Mouse (Mus musculus): ENCODE measurements around the gene Agbl4. TPM values are rescaled to one million over a fixed set of nuclear protein-coding genes. Genes with fewer than 3 reads are reported as not detected.

The Agbl4 gene
- polyA plus RNA-seq, 1 experiment from 2014 or later: 3.4 TPM

GRCm38 (mm10) chr4:111471726-111472125 lies 1074.3 kb downstream of the Agbl4 start:
- H3K4me2 ChIP-seq (ENCODE audit: low read depth, low read length): no peak overlapping the region
- H3K4me1 ChIP-seq (ENCODE audit: control insufficient read depth, insufficient read depth, low read length): peaks cover 5% of the 10 kb centered on the region; the same call in 1 of the 2 replicates
- H3K4me3 ChIP-seq (ENCODE audit: low read depth, low read length): no peak overlapping the region
- WGBS: 40% methylated on average over 3 of the region's 3 CpGs
- no peak for ATAC-seq (ENCODE audit: low read depth)
- H3K9me3 ChIP-seq (ENCODE audit: control insufficient read depth, low read length): no peaks in the 10 kb centered on the region
- H3K9ac ChIP-seq (replicated peaks; ENCODE audit: low read depth, low read length): no peak overlapping the region
- no peak overlapping the region for H3K27ac ChIP-seq (ENCODE audit: low read depth, low read length)
- H3K27me3 ChIP-seq (ENCODE audit: control insufficient read depth, insufficient read depth, low read length): no peaks in the 10 kb centered on the region
- no peaks in the 10 kb centered on the region for H3K36me3 ChIP-seq (ENCODE audit: control insufficient read depth, insufficient read depth, low read length)

- ATAC-seq (ENCODE audit: low read depth): no peak
- peaks cover 5% of the 10 kb centered on the region; the same call in 1 of the 2 replicates for H3K4me1 ChIP-seq (ENCODE audit: control insufficient read depth, insufficient read depth, low read length)
- no peak overlapping the region for H3K4me3 ChIP-seq (ENCODE audit: low read depth, low read length)
- no peak overlapping the region for H3K27ac ChIP-seq (ENCODE audit: low read depth, low read length)
- no peak overlapping the region for H3K4me2 ChIP-seq (ENCODE audit: low read depth, low read length)
- no peaks in the 10 kb centered on the region for H3K9me3 ChIP-seq (ENCODE audit: control insufficient read depth, low read length)
- WGBS: 42% methylated on average over 3 of the region's 3 CpGs
- no peaks in the 10 kb centered on the region for H3K36me3 ChIP-seq (ENCODE audit: control insufficient read depth, insufficient read depth, low read length)
- no peaks in the 10 kb centered on the region for H3K27me3 ChIP-seq (ENCODE audit: control insufficient read depth, insufficient read depth, low read length)
- no peak overlapping the region for H3K9ac ChIP-seq (replicated peaks; ENCODE audit: low read depth, low read length)
Measured at GRCm38 (mm10) chr4:111472511-111472910, 1075.0 kb downstream of the Agbl4 start.

GRCm38 (mm10) chr4:111473014-111473413 lies 1075.6 kb downstream of the Agbl4 start:
- H3K9me3 ChIP-seq (ENCODE audit: control insufficient read depth, low read length): no peaks in the 10 kb centered on the region
- no peak overlapping the region for H3K9ac ChIP-seq (replicated peaks; ENCODE audit: low read depth, low read length)
- 65% methylated on average over 1 of the region's 1 CpGs for WGBS
- no peaks in the 10 kb centered on the region for H3K36me3 ChIP-seq (ENCODE audit: control insufficient read depth, insufficient read depth, low read length)
- H3K4me2 ChIP-seq (ENCODE audit: low read depth, low read length): no peak overlapping the region
- H3K27me3 ChIP-seq (ENCODE audit: control insufficient read depth, insufficient read depth, low read length): no peaks in the 10 kb centered on the region
- H3K4me3 ChIP-seq (ENCODE audit: low read depth, low read length): no peak overlapping the region
- no peak for ATAC-seq (ENCODE audit: low read depth)
- H3K27ac ChIP-seq (ENCODE audit: low read depth, low read length): no peak overlapping the region
- peaks cover 5% of the 10 kb centered on the region; the same call in 1 of the 2 replicates for H3K4me1 ChIP-seq (ENCODE audit: control insufficient read depth, insufficient read depth, low read length)

GRCm38 (mm10) chr4:111475374-111475971 lies 1078.0 kb downstream of the Agbl4 start:
- no peaks in the 10 kb centered on the region for H3K36me3 ChIP-seq (ENCODE audit: control insufficient read depth, insufficient read depth, low read length)
- H3K27me3 ChIP-seq (ENCODE audit: control insufficient read depth, insufficient read depth, low read length): no peaks in the 10 kb centered on the region
- peak; percentile 74 for ATAC-seq (ENCODE audit: low read depth)
- no peaks in the 10 kb centered on the region for H3K9me3 ChIP-seq (ENCODE audit: control insufficient read depth, low read length)
- H3K4me3 ChIP-seq (ENCODE audit: low read depth, low read length): no peak overlapping the region
- 46% methylated on average over 10 of the region's 10 CpGs for WGBS
- no peak overlapping the region for H3K27ac ChIP-seq (ENCODE audit: low read depth, low read length)
- H3K4me1 ChIP-seq (ENCODE audit: control insufficient read depth, insufficient read depth, low read length): peaks cover 5% of the 10 kb centered on the region; the same call in 1 of the 2 replicates
- H3K4me2 ChIP-seq (ENCODE audit: low read depth, low read length): no peak overlapping the region
- no peak overlapping the region for H3K9ac ChIP-seq (replicated peaks; ENCODE audit: low read depth, low read length)

GRCm38 (mm10) chr4:111477507-111477906 lies 1080.0 kb downstream of the Agbl4 start:
- no peak for ATAC-seq (ENCODE audit: low read depth)
- no peak overlapping the region for H3K27ac ChIP-seq (ENCODE audit: low read depth, low read length)
- H3K4me2 ChIP-seq (ENCODE audit: low read depth, low read length): no peak overlapping the region
- H3K36me3 ChIP-seq (ENCODE audit: control insufficient read depth, insufficient read depth, low read length): no peaks in the 10 kb centered on the region
- H3K4me3 ChIP-seq (ENCODE audit: low read depth, low read length): no peak overlapping the region
- H3K9ac ChIP-seq (replicated peaks; ENCODE audit: low read depth, low read length): no peak overlapping the region
- H3K4me1 ChIP-seq (ENCODE audit: control insufficient read depth, insufficient read depth, low read length): peaks cover 2% of the 10 kb centered on the region; the same call in 1 of the 2 replicates
- 52% methylated on average over 4 of the region's 4 CpGs for WGBS
- no peaks in the 10 kb centered on the region for H3K9me3 ChIP-seq (ENCODE audit: control insufficient read depth, low read length)
- H3K27me3 ChIP-seq (ENCODE audit: control insufficient read depth, insufficient read depth, low read length): no peaks in the 10 kb centered on the region

- Histone ChIP-seq H3K9ac (replicated peaks; ENCODE audit: low read depth, low read length) (no peak overlapping the region), H3K27me3 (ENCODE audit: control insufficient read depth, insufficient read depth, low read length) (no peaks in the 10 kb centered on the region), H3K9me3 (ENCODE audit: control insufficient read depth, low read length) (no peaks in the 10 kb centered on the region), H3K27ac (ENCODE audit: low read depth, low read length) (no peak overlapping the region), H3K4me1 (ENCODE audit: control insufficient read depth, insufficient read depth, low read length) (no peaks in the 10 kb centered on the region), H3K4me2 (ENCODE audit: low read depth, low read length) (no peak overlapping the region), H3K4me3 (ENCODE audit: low read depth, low read length) (no peak overlapping the region), H3K36me3 (ENCODE audit: control insufficient read depth, insufficient read depth, low read length) (no peaks in the 10 kb centered on the region)
- no peak for ATAC-seq (ENCODE audit: low read depth)
- WGBS: 94% methylated on average over 5 of the region's 5 CpGs
Measured at GRCm38 (mm10) chr4:111483499-111483898, 1086.0 kb downstream of the Agbl4 start.

- Histone ChIP-seq H3K9ac (replicated peaks; ENCODE audit: low read depth, low read length) (no peak overlapping the region), H3K27me3 (ENCODE audit: control insufficient read depth, insufficient read depth, low read length) (no peaks in the 10 kb centered on the region), H3K4me1 (ENCODE audit: control insufficient read depth, insufficient read depth, low read length) (no peaks in the 10 kb centered on the region), H3K9me3 (ENCODE audit: control insufficient read depth, low read length) (no peaks in the 10 kb centered on the region), H3K27ac (ENCODE audit: low read depth, low read length) (no peak overlapping the region), H3K4me3 (ENCODE audit: low read depth, low read length) (no peak overlapping the region), H3K36me3 (ENCODE audit: control insufficient read depth, insufficient read depth, low read length) (no peaks in the 10 kb centered on the region), H3K4me2 (ENCODE audit: low read depth, low read length) (no peak overlapping the region)
- no peak for ATAC-seq (ENCODE audit: low read depth)
- WGBS: 70% methylated on average over 5 of the region's 5 CpGs
Measured at GRCm38 (mm10) chr4:111485189-111485588, 1087.7 kb downstream of the Agbl4 start.

- no peak overlapping the region for H3K4me3 ChIP-seq (ENCODE audit: low read depth, low read length)
- no peak overlapping the region for H3K9ac ChIP-seq (replicated peaks; ENCODE audit: low read depth, low read length)
- H3K4me2 ChIP-seq (ENCODE audit: low read depth, low read length): no peak overlapping the region
- H3K27me3 ChIP-seq (ENCODE audit: control insufficient read depth, insufficient read depth, low read length): no peaks in the 10 kb centered on the region
- no peak overlapping the region for H3K27ac ChIP-seq (ENCODE audit: low read depth, low read length)
- ATAC-seq (ENCODE audit: low read depth): no peak
- H3K36me3 ChIP-seq (ENCODE audit: control insufficient read depth, insufficient read depth, low read length): no peaks in the 10 kb centered on the region
- WGBS: 80% methylated on average over 5 of the region's 5 CpGs
- no peaks in the 10 kb centered on the region for H3K4me1 ChIP-seq (ENCODE audit: control insufficient read depth, insufficient read depth, low read length)
- no peaks in the 10 kb centered on the region for H3K9me3 ChIP-seq (ENCODE audit: control insufficient read depth, low read length)
Measured at GRCm38 (mm10) chr4:111486187-111486586, 1088.7 kb downstream of the Agbl4 start.

- no peak overlapping the region for H3K27ac ChIP-seq (ENCODE audit: low read depth, low read length)
- H3K4me1 ChIP-seq (ENCODE audit: control insufficient read depth, insufficient read depth, low read length): no peaks in the 10 kb centered on the region
- H3K9me3 ChIP-seq (ENCODE audit: control insufficient read depth, low read length): no peaks in the 10 kb centered on the region
- no peak overlapping the region for H3K4me2 ChIP-seq (ENCODE audit: low read depth, low read length)
- H3K27me3 ChIP-seq (ENCODE audit: control insufficient read depth, insufficient read depth, low read length): no peaks in the 10 kb centered on the region
- WGBS: 83% methylated on average over 4 of the region's 4 CpGs
- H3K4me3 ChIP-seq (ENCODE audit: low read depth, low read length): no peak overlapping the region
- no peak overlapping the region for H3K9ac ChIP-seq (replicated peaks; ENCODE audit: low read depth, low read length)
- no peaks in the 10 kb centered on the region for H3K36me3 ChIP-seq (ENCODE audit: control insufficient read depth, insufficient read depth, low read length)
- no peak for ATAC-seq (ENCODE audit: low read depth)
Measured at GRCm38 (mm10) chr4:111487233-111487843, 1089.9 kb downstream of the Agbl4 start.
